In genomic region chr13:89395851-89396250, GRCm38 (mm10) we compare ENCODE assay signal across 19 mouse cellular contexts.
"Had no signal": no experiment of that assay in that cellular context is flagged by ENCODE, and none has a peak within 500 bp of the region (broad histone marks: within the 10 kb centered on the region; RNA-seq: fewer than 3 reads in every experiment).

No protein-coding gene starts in this region.

- H3K27ac ChIP-seq: limb, embryonic 12.5 days; liver, embryonic 12.5 days; liver, embryonic 15.5 days; lung, embryonic 15.5 days; macrophage; midbrain, embryonic 12.5 days; stomach, embryonic 15.5 days had no signal

- ATAC-seq: intestine, embryonic 16.5 days; liver, embryonic 12.5 days; midbrain, embryonic 16.5 days had no signal

- H3K27me3 ChIP-seq: limb, embryonic 12.5 days; liver, embryonic 12.5 days; liver, embryonic 15.5 days; lung, embryonic 15.5 days; midbrain, embryonic 12.5 days; stomach, embryonic 15.5 days had no signal

- DNase-seq: kidney, adult 18-20 months; kidney, adult 9 months; kidney, postnatal 14 days; kidney, postnatal 4 days; liver; lung, adult 18-20 months; lung, postnatal 14 days; thymus, adult 18-20 months; thymus, postnatal 36 days had no signal

- H3K4me2 ChIP-seq: limb, embryonic 12.5 days; liver, embryonic 12.5 days; liver, embryonic 15.5 days; lung, embryonic 15.5 days; midbrain, embryonic 12.5 days; stomach, embryonic 15.5 days had no signal

- H3K36me3 ChIP-seq: limb, embryonic 12.5 days; liver, embryonic 12.5 days; liver, embryonic 15.5 days; lung, embryonic 15.5 days; midbrain, embryonic 12.5 days; stomach, embryonic 15.5 days had no signal

- H3K4me3 ChIP-seq: limb, embryonic 12.5 days; liver, embryonic 12.5 days; liver, embryonic 15.5 days; lung, embryonic 15.5 days; midbrain, embryonic 12.5 days; myocyte; stomach, embryonic 15.5 days had no signal

- H3K9ac ChIP-seq: limb, embryonic 12.5 days; liver, embryonic 12.5 days; liver, embryonic 15.5 days; lung, embryonic 15.5 days; midbrain, embryonic 12.5 days; stomach, embryonic 15.5 days had no signal

- H3K9me3 ChIP-seq: limb, embryonic 12.5 days; liver, embryonic 12.5 days; liver, embryonic 15.5 days; lung, embryonic 15.5 days; midbrain, embryonic 12.5 days; stomach, embryonic 15.5 days had no signal

- H3K4me1 ChIP-seq: limb, embryonic 12.5 days; liver, embryonic 15.5 days; lung, embryonic 15.5 days; midbrain, embryonic 12.5 days; stomach, embryonic 15.5 days had no signal
